Mouse (Mus musculus) liver, postnatal 0 days (tissue): ENCODE measurements around the gene Plch1. TPM values are rescaled to one million over a fixed set of nuclear protein-coding genes. Genes with fewer than 3 reads are reported as not detected.

Experiments used
- ATAC-seq: fragments of 200-750 bp; cut with Nextera tagmentation; 2 replicates; pipeline ENCODE4 v1.8.0; 2017; ENCODE audit warnings: mild to moderate bottlenecking, moderate library complexity
- DNase-seq: peaks from one replicate; pipeline ENCODE4 v3.0.0-alpha.2; 2016
- H3K27ac ChIP-seq: fragments of 300-500 bp; sonication (generic); 2 replicates; pipeline ENCODE4 v1.5.1; 2014; ENCODE audit warnings: antibody characterized with exemption, moderate library complexity, mild to moderate bottlenecking, low read depth
- H3K27me3 ChIP-seq: fragments of 300-500 bp; sonication (generic); 2 replicates; pipeline ENCODE4 v1.6.1; 2014; ENCODE audit warnings: low read length, control low read depth, mixed read lengths; ENCODE audit not compliant: insufficient read depth
- H3K36me3 ChIP-seq: fragments of 300-500 bp; sonication (generic); replicated peaks from 2 replicates; pipeline ENCODE4 v1.6.1; 2014; ENCODE audit warnings: mild to moderate bottlenecking, control low read depth, low read length, moderate library complexity, mixed read lengths; ENCODE audit not compliant: insufficient read depth
- H3K4me1 ChIP-seq: fragments of 300-500 bp; sonication (generic); 2 replicates; pipeline ENCODE4 v1.6.1; 2014; ENCODE audit warnings: antibody characterized with exemption, mild to moderate bottlenecking, control low read depth; ENCODE audit not compliant: insufficient read depth
- H3K4me2 ChIP-seq: fragments of 300-500 bp; sonication (generic); 2 replicates; pipeline ENCODE4 v1.6.1; 2014; ENCODE audit warnings: low read depth, mild to moderate bottlenecking, low read length, moderate library complexity, mixed read lengths
- H3K4me3 ChIP-seq: fragments of 300-500 bp; sonication (generic); 2 replicates; pipeline ENCODE4 v1.5.1; 2014; ENCODE audit warnings: low read depth, low read length
- H3K9ac ChIP-seq: fragments of 300-500 bp; sonication (generic); replicated peaks from 2 replicates; pipeline ENCODE4 v1.6.1; 2014; ENCODE audit warnings: mild to moderate bottlenecking, moderate library complexity
- H3K9me3 ChIP-seq: fragments of 300-500 bp; sonication (generic); 2 replicates; pipeline ENCODE4 v1.6.1; 2016; ENCODE audit warnings: mild to moderate bottlenecking, control low read depth, low read length, mixed read lengths
- CTCF ChIP-seq: sonication (generic); IDR thresholded peaks from 2 replicates; pipeline ENCODE4 v1.5.1; 2016; ENCODE audit warnings: antibody characterized with exemption, low read depth
- EP300 ChIP-seq: IDR thresholded peaks from 2 replicates; pipeline ENCODE4 v1.6.1; 2016; ENCODE audit warnings: antibody characterized with exemption, low read depth, mild to moderate bottlenecking
- WGBS: fragments of 180-500 bp; shearing (Covaris S2); extraction: QIAGEN DNeasy Blood & Tissue Kit; methylation state at CpG from one replicate; pipeline ENCODE4 v1.1.7; 2014; ENCODE audit not compliant: insufficient replicate concordance; 5-methylcytosine and 5-hydroxymethylcytosine counted together
- polyA plus RNA-seq: library from polyadenylated mRNA; unstranded; fragments of >200 nt; fragmentation: Nextera tagmentation; extraction: Ambion mirVana; gene quantifications from 2 replicates; pipeline ENCODE4 v1.2.1, GENCODE M21; 2015

The Plch1 gene
- polyA plus RNA-seq, 1 experiment from 2014 or later, result 0.04 TPM

DNA sequence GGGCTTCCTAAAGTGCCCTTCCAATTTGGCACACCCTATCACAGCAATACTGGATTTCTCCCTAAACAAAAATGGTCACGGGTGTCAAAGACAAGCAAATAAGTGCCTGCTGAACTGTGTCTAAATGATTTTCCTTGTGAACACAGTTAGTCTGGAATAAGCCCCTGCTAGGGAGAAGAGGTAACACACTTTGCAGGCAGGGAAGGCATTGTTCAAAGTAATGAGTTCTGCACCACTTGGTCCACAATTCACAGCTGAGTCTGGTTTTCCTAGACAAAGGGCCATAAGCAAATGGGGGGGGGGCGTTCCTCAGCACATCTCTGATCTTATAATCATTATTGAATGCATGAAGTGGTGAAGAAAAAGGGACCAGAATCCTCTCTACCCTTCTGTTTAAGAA, 3.5 kb downstream of the Plch1 start:
- H3K4me2 ChIP-seq, result no peak overlapping the region
- H3K27me3 ChIP-seq, result peaks cover 9% of the 10 kb centered on the region
- no peak for TF ChIP-seq EP300
- no peak for TF ChIP-seq CTCF
- H3K4me3 ChIP-seq, result no peak overlapping the region
- WGBS, result 65% methylated on average over 2 of the region's 2 CpGs
- peaks cover 6% of the 10 kb centered on the region for H3K4me1 ChIP-seq
- H3K27ac ChIP-seq, result no peak overlapping the region
- H3K9me3 ChIP-seq, result no peaks in the 10 kb centered on the region
- H3K36me3 ChIP-seq, result no peaks in the 10 kb centered on the region
- no peak for ATAC-seq
- DNase-seq, result no peak
- no peak overlapping the region for H3K9ac ChIP-seq

DNA sequence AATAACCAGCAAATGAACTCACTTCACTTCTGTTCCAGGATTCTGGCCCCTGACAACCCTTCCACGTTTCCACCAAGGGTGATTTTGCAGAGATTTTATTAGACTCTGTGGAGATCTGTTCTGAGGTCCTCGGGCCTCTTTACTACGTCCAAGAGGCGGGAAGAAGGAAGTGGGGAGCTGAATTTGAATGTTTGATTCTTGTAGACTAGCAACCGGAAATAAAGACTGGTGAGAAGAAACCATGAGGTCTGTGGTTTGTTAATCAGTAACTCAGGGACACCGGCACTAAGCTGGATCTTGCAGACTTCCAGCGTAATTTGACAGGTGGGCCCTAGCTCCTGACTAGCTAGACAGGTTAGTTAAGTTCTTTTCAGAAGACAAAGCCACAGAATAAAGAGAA, 5.6 kb downstream of the Plch1 start:
- H3K4me2 ChIP-seq, result peak overlapping the region; percentile 38; the same call in 1 of the 2 replicates
- H3K36me3 ChIP-seq, result no peaks in the 10 kb centered on the region
- ATAC-seq (no peak), DNase-seq (no peak)
- no peak overlapping the region for H3K27ac ChIP-seq
- peaks cover under 1% of the 10 kb centered on the region for H3K27me3 ChIP-seq
- whole genome bisulfite sequencing, result 14% methylated on average over 7 of the region's 7 CpGs
- H3K9ac ChIP-seq, result no peak overlapping the region
- no peak for TF ChIP-seq CTCF
- TF ChIP-seq EP300, result no peak
- H3K9me3 ChIP-seq, result no peaks in the 10 kb centered on the region
- no peak overlapping the region for H3K4me3 ChIP-seq
- peaks cover 2% of the 10 kb centered on the region; the same call in 1 of the 2 replicates for H3K4me1 ChIP-seq

DNA sequence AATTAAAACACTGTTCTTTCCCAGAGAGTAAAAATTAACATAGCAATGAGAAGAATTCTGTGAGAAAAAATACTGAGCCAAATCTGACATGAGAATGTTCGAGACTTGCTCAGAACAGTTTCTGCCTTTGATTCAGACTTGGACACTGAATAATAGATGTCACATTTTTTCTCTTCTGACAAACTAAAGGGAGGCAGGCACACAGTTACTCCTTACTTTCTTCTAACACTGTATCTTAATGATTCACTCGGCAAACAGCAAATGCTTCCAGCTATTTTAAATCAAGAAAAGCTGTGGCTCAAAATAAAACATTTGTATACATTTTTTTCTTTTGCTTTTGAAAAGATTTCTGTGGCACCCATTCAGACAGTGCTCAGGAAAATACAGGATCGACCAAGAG, 7.1 kb downstream of the Plch1 start:
- H3K36me3 ChIP-seq, result no peaks in the 10 kb centered on the region
- H3K27me3 ChIP-seq, result no peaks in the 10 kb centered on the region
- H3K4me2 ChIP-seq, result no peak overlapping the region
- 62% methylated on average over 3 of the region's 3 CpGs for WGBS
- no peak overlapping the region for H3K27ac ChIP-seq
- DNase-seq (no peak), ATAC-seq (no peak)
- no peak overlapping the region for H3K9ac ChIP-seq
- H3K4me1 ChIP-seq, result no peaks in the 10 kb centered on the region
- H3K4me3 ChIP-seq, result no peak overlapping the region
- TF ChIP-seq CTCF (no peak), EP300 (no peak)
- H3K9me3 ChIP-seq, result no peaks in the 10 kb centered on the region

DNA sequence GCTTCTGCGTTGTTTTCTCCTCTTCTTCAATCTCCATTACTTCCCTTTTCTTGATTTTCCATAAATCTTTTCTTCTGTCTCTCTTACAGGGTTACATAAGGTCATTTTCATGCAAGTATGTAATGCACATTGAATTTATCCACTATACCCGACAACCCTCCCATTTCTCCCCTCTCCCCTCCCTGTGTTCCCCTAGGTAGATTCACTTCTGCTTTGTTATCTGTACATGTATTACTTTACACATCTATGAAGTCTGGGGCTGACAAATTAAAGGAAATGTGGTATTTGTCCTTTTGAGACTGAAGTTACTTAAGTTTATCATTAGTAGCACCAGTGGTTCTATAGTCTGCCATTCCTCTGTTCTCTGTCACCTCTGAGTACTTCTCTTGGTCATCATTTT, 18.2 kb downstream of the Plch1 start:
- Histone ChIP-seq H3K9me3 (no peaks in the 10 kb centered on the region), H3K36me3 (no peaks in the 10 kb centered on the region), H3K9ac (no peak overlapping the region), H3K27me3 (no peaks in the 10 kb centered on the region), H3K27ac (no peak overlapping the region), H3K4me1 (no peaks in the 10 kb centered on the region), H3K4me2 (no peak overlapping the region), H3K4me3 (no peak overlapping the region)
- DNase-seq (no peak), ATAC-seq (no peak)
- 56% methylated on average over 2 of the region's 2 CpGs for WGBS
- no peak for TF ChIP-seq EP300
- no peak for TF ChIP-seq CTCF

DNA sequence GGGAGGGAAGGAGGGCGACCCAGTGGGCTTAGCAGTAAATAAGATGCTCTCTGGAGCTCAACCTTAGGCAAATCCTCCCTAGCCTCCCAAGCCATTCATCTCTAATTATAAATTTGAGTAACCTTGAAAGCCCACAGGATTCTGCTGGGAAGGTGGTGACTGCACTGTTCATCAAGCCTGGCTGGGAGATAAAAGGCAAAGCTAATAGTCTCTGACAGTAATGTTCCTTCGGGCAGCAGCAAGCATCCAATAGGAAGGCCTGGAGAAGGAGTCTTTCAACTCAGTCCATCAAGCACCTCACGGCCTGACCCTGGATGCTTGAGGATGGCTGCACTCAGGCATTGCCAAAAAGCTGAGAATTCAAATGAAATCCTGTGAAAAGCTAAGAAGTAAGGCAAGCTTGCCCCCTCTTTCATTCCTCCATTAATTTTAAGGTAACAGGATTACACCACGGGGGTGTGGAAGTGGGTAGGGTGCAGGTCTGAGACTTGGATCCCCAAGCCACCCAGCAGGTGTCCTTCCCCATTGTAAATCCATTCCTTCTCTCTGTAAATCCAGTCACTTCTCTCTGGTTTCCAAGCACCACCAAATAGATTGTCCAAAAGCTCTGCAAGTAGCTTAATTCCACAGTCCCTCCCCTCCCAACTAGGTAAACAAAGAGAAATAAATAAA, 20.1 kb downstream of the Plch1 start:
- no peak for ATAC-seq
- no peaks in the 10 kb centered on the region for H3K4me1 ChIP-seq
- 53% methylated on average over 4 of the region's 4 CpGs for WGBS
- H3K9ac ChIP-seq, result no peak overlapping the region
- no peak overlapping the region for H3K27ac ChIP-seq
- H3K4me3 ChIP-seq, result no peak overlapping the region
- H3K27me3 ChIP-seq, result no peaks in the 10 kb centered on the region
- TF ChIP-seq CTCF, result no peak
- TF ChIP-seq EP300, result no peak
- H3K36me3 ChIP-seq, result no peaks in the 10 kb centered on the region
- H3K9me3 ChIP-seq, result no peaks in the 10 kb centered on the region
- no peak for DNase-seq
- H3K4me2 ChIP-seq, result no peak overlapping the region

DNA sequence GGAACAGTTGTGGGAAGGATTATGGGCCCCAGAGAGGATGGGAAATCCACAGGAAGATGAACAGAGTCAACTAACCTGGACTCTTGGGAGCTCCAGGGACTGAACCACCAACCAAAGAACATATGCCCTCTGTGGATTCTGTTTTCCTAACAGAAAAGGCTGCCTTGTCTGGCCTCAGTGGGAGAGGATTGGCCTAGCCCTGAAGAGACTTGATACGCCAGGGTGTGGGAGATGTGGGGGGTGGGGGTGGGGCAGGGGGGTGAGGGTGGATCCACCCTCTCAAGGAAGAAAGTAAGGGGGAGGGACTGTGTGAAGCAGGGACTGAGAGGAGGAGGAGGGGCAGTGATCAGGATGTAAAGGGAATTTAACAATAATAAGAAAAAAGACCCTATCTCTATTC, 26.5 kb downstream of the Plch1 start:
- no peak overlapping the region for H3K4me2 ChIP-seq
- DNase-seq (no peak), ATAC-seq (no peak)
- H3K9me3 ChIP-seq, result no peaks in the 10 kb centered on the region
- H3K9ac ChIP-seq, result no peak overlapping the region
- no peaks in the 10 kb centered on the region for H3K4me1 ChIP-seq
- H3K36me3 ChIP-seq, result no peaks in the 10 kb centered on the region
- no peaks in the 10 kb centered on the region for H3K27me3 ChIP-seq
- no peak overlapping the region for H3K4me3 ChIP-seq
- TF ChIP-seq EP300, result no peak
- no peak for TF ChIP-seq CTCF
- WGBS, result 56% methylated on average over 1 of the region's 1 CpGs
- no peak overlapping the region for H3K27ac ChIP-seq
